Mouse (Mus musculus): ENCODE measurements around the gene Heatr5b. TPM values are rescaled to one million over a fixed set of nuclear protein-coding genes. Genes with fewer than 3 reads are reported as not detected.
"Not testable (repeated sequence)": the region's sequence is repeated elsewhere in the genome, so short reads cannot be mapped to it uniquely, and the experiment has no call there.

Heatr5b gene
- polyA plus RNA-seq, 1 experiment from 2014 or later = 21.9 TPM

DNA sequence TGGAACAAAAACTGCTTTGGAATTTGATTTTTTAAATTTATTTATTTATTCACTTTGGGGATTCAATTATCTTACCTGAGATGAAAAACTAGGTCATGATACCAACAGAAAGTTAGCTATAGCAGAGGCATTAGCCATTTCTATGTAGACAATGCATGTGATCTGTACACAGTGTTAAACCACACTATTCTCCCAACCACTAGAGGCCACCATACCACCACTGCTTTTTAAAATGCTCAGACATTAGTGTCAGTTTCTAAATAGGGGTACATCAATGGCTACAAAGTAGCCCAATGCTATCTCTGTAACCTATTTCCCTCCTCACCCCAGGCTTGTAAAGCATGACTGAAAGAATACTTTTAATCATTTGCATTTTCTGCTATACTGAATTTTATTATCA lies 26.1 kb downstream of the Heatr5b start:
- Histone ChIP-seq H3K9me3 (replicated peaks) (no peaks in the 10 kb centered on the region), H3K9ac (no peak overlapping the region), H3K4me3 (no peak overlapping the region), H3K27ac (no peak overlapping the region), H3K36me3 (peaks cover 35% of the 10 kb centered on the region), H3K4me1 (replicated peaks) (no peaks in the 10 kb centered on the region), H3K27me3 (no peaks in the 10 kb centered on the region), H3K4me2 (no peak overlapping the region)
- ATAC-seq (replicated peaks; ENCODE audit: insufficient number of reproducible peaks, insufficient read depth, low FRiP score, low read depth) = no peak; the same call in 1 of the 2 replicates

DNA sequence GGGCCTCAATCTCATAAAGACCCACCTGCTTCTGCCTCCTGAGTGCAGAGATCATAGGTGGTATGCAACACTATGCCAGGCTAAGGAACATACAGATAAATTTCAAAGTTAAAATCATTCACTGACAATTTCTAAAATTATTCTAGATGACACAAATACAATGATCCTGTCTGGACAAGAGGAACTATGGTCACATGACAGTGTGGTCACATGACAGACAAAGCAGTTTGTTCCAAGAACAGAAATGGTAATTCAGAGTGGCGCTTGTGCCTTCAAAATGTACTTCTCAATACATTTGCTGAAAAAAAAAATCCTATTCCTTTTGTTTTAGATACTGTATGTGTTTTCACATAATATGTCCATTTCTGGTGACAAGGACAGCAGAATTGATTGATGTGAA lies 37.9 kb downstream of the Heatr5b start:
- no peak for ATAC-seq (replicated peaks; ENCODE audit: insufficient number of reproducible peaks, insufficient read depth, low FRiP score, low read depth)
- no peak overlapping the region for H3K9ac ChIP-seq
- H3K9me3 ChIP-seq (replicated peaks) = no peaks in the 10 kb centered on the region
- no peak overlapping the region for H3K4me3 ChIP-seq
- H3K36me3 ChIP-seq = peaks cover 43% of the 10 kb centered on the region
- no peak overlapping the region for H3K4me2 ChIP-seq
- H3K4me1 ChIP-seq (replicated peaks) = peaks cover 9% of the 10 kb centered on the region
- WGBS = 98% methylated on average over 1 of the region's 1 CpGs
- no peak overlapping the region for H3K27ac ChIP-seq
- H3K27me3 ChIP-seq = no peaks in the 10 kb centered on the region

DNA sequence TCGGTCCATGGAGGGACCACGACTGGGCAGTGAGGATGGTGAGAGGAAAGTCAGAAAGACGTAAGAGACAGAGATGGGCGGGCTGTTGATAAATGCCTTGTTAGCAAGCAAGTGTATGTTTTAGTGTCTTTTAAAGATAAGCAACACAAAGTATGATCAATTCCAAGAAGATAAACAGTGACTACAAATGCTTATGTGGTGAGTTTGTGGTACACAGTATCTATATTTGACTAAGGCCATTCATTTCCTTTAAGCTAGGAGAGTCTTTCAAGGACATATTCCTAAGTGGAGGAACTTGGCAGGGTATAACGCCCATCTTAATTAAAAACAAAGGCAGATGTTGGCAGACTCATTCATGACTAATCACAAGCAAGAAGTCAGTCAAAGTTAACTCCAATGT lies 40.8 kb downstream of the Heatr5b start:
- Histone ChIP-seq H3K9ac (no peak overlapping the region), H3K27me3 (no peaks in the 10 kb centered on the region), H3K27ac (no peak overlapping the region), H3K4me1 (replicated peaks) (peaks cover 16% of the 10 kb centered on the region), H3K9me3 (replicated peaks) (no peaks in the 10 kb centered on the region), H3K4me2 (no peak overlapping the region), H3K36me3 (peaks cover 23% of the 10 kb centered on the region), H3K4me3 (no peak overlapping the region)
- WGBS = 73% methylated on average over 5 of the region's 5 CpGs
- no peak for ATAC-seq (replicated peaks; ENCODE audit: insufficient number of reproducible peaks, insufficient read depth, low FRiP score, low read depth)

DNA sequence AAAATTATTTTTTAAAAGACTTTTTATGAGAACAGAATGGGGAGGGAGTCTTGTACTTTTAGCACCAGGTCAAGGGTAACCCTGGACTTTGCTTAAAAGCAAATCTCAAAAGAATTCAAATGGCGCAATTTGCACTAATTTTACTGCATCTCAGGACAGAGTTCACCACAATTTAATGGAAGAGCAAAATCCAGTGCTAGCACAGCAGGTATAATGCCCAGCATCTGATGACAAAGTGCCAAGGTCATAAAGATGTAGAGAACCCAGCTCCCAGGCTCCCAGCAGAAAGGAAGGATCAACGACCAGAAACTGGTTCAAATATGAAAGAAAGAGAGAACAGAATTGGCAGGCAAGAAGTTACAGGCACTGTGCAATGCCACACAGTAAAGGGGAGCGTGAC lies 43.0 kb downstream of the Heatr5b start:
- peak overlapping the region; percentile 94 for H3K27ac ChIP-seq

DNA sequence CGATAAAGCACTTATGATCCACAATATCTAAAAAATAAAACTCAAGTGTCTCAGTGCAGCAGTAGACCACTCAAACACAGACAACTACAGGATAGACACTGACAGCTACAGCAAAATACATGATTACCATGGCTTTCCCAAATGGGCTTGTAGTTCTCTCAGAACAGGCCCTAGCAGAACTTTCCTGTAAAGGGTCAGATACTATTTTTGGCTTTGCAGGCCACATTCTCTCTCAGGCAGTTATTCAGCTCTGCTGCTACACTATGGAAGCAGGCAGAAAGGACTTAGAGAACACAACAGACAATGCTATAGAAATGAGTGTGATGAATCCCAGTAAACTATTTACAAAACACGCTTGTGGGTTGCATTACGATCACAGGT lies 43.5 kb downstream of the Heatr5b start:
- ATAC-seq (replicated peaks; ENCODE audit: insufficient number of reproducible peaks, insufficient read depth, low FRiP score, low read depth) = no peak; the same call in 1 of the 2 replicates
- peak overlapping the region; percentile 94 for H3K27ac ChIP-seq
- no peaks in the 10 kb centered on the region for H3K27me3 ChIP-seq
- H3K36me3 ChIP-seq = peaks cover 31% of the 10 kb centered on the region
- H3K9me3 ChIP-seq (replicated peaks) = no peaks in the 10 kb centered on the region
- H3K4me3 ChIP-seq = no peak overlapping the region
- 59% methylated on average over 3 of the region's 3 CpGs for WGBS
- H3K4me1 ChIP-seq (replicated peaks) = peaks cover 16% of the 10 kb centered on the region
- H3K4me2 ChIP-seq = 0 out of 2 replicates have a peak overlapping the region, but pooled peaks have one; percentile 9
- no peak overlapping the region for H3K9ac ChIP-seq

More for the DNA sequence above, 43.0 kb downstream of the Heatr5b start:
- Histone ChIP-seq H3K9ac (no peak overlapping the region), H3K4me2 (0 out of 2 replicates have a peak overlapping the region, but pooled peaks have one; percentile 9), H3K27me3 (no peaks in the 10 kb centered on the region), H3K4me3 (no peak overlapping the region), H3K36me3 (peaks cover 31% of the 10 kb centered on the region), H3K4me1 (replicated peaks) (peaks cover 16% of the 10 kb centered on the region), H3K9me3 (replicated peaks) (no peaks in the 10 kb centered on the region)
- ATAC-seq (replicated peaks; ENCODE audit: insufficient number of reproducible peaks, insufficient read depth, low FRiP score, low read depth) = no peak
- WGBS = 68% methylated on average over 3 of the region's 3 CpGs

DNA sequence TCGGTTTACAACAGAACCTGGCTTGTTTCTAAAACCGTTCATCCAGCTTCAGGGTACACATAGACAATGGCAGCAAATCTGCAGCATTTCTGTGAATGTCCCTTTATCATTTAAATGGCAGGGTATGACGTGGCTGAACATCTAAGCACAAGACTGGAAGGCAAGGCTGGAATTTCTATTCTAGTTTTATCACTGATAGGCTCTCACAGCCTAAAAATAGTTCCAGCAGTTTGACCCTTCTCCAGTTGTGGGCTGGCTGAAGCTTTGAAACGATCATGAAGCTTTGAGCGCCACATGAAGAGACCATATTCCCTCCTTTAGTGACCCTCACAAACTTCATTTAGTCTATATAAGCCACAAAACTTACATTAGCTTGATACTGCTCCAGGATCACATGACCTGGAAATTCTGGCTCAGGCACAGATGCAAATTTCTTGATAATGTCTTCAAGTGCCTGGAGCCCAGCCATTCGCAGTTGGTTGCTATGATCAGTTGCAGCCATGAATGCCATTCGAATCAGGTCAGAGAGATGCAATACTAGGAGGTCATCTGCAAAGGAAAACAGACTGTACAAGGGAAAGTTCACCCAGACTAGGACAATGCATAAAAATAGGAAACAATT lies 44.0 kb downstream of the Heatr5b start:
- H3K4me1 ChIP-seq (replicated peaks) = peaks cover 16% of the 10 kb centered on the region
- no peaks in the 10 kb centered on the region for H3K9me3 ChIP-seq (replicated peaks)
- H3K9ac ChIP-seq = no peak overlapping the region
- peak; percentile 93 for ATAC-seq (replicated peaks; ENCODE audit: insufficient number of reproducible peaks, insufficient read depth, low FRiP score, low read depth)
- 32% methylated on average over 7 of the region's 7 CpGs for WGBS
- H3K27me3 ChIP-seq = no peaks in the 10 kb centered on the region
- peak overlapping the region; percentile 94 for H3K27ac ChIP-seq
- peaks cover 28% of the 10 kb centered on the region for H3K36me3 ChIP-seq
- H3K4me2 ChIP-seq = no peak overlapping the region
- no peak overlapping the region for H3K4me3 ChIP-seq

DNA sequence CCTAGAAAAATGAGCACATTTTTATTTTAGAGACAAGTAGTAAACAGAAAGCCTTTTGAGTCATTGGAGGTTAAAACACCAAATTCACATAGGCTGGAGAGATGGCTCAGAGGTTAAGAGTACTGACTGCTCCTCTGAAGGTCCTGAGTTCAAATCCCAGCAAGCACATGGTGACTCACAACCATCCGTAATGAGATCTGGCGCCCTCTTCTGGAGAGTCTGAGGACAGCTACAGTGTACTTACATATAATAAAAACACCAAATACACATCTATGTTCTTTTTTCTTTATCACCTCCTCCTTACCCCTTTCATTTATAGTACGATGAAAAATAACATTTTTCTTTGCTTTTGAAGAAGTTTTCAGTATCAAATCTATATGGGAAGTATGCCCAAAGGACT lies 46.9 kb downstream of the Heatr5b start:
- H3K36me3 ChIP-seq = peaks cover 16% of the 10 kb centered on the region
- not testable (repeated sequence) for H3K9ac ChIP-seq; H3K27ac ChIP-seq; H3K9me3 ChIP-seq (replicated peaks); ATAC-seq (replicated peaks; ENCODE audit: insufficient number of reproducible peaks, insufficient read depth, low FRiP score, low read depth); H3K4me2 ChIP-seq; H3K27me3 ChIP-seq; H3K4me3 ChIP-seq
- 75% methylated on average over 3 of the region's 3 CpGs for WGBS
- H3K4me1 ChIP-seq (replicated peaks) = peaks cover 13% of the 10 kb centered on the region

DNA sequence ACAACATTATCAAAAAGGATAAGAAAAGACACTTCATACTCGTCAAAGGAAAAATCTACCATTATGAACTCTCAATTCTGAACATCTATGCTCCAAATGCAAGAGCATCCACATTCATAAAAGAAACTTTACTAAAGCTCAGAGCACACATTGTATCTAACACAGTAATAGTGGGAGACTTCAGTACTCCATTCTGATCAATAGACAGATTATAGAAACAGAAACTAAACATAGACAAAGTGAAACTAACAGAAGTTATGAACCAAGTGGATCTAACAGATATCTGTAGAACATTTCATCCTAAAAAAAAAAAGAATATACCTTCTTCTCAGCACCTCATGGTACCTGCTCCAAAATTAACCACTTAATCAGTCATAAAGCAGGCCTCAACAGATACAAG lies 56.4 kb downstream of the Heatr5b start:
- peaks cover 16% of the 10 kb centered on the region; the same call in 1 of the 2 replicates for H3K36me3 ChIP-seq
- 88% methylated on average over 1 of the region's 1 CpGs for WGBS

DNA sequence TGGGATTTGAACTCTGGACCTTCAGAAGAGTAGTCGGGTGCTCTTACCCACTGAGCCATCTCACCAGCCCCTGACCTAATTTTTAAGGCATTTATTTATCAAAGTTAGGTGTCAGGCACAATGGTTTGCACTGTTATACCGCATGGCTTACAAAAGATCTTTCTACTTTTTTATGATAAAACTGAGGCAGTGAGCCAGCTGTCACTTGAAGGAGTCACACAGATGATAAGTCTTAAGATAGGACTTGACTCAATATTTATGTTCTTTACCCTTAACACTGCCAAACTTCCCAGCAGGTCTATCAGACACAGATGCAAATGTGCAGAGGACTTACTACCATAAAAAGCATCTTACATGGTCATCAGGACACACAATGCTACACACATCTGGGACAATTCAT lies 62.8 kb downstream of the Heatr5b start:
- WGBS = 60% methylated on average over 2 of the region's 2 CpGs
- H3K9ac ChIP-seq = no peak overlapping the region
- ATAC-seq (replicated peaks; ENCODE audit: insufficient number of reproducible peaks, insufficient read depth, low FRiP score, low read depth) = no peak
- H3K9me3 ChIP-seq (replicated peaks) = no peaks in the 10 kb centered on the region
- no peaks in the 10 kb centered on the region for H3K27me3 ChIP-seq
- H3K36me3 ChIP-seq = peaks cover 10% of the 10 kb centered on the region; the same call in 1 of the 2 replicates
- H3K27ac ChIP-seq = 0 out of 2 replicates have a peak overlapping the region, but pooled peaks have one; percentile 87
- no peak overlapping the region for H3K4me2 ChIP-seq
- no peak overlapping the region for H3K4me3 ChIP-seq
- peaks cover 38% of the 10 kb centered on the region for H3K4me1 ChIP-seq (replicated peaks)

More for the DNA sequence above, 56.4 kb downstream of the Heatr5b start:
- Histone ChIP-seq H3K4me3 (no peak overlapping the region), H3K4me2 (no peak overlapping the region), H3K4me1 (replicated peaks) (no peaks in the 10 kb centered on the region), H3K9me3 (replicated peaks) (no peaks in the 10 kb centered on the region), H3K9ac (no peak overlapping the region), H3K27ac (no peak overlapping the region), H3K27me3 (no peaks in the 10 kb centered on the region)
- ATAC-seq (replicated peaks; ENCODE audit: insufficient number of reproducible peaks, insufficient read depth, low FRiP score, low read depth) = no peak

DNA sequence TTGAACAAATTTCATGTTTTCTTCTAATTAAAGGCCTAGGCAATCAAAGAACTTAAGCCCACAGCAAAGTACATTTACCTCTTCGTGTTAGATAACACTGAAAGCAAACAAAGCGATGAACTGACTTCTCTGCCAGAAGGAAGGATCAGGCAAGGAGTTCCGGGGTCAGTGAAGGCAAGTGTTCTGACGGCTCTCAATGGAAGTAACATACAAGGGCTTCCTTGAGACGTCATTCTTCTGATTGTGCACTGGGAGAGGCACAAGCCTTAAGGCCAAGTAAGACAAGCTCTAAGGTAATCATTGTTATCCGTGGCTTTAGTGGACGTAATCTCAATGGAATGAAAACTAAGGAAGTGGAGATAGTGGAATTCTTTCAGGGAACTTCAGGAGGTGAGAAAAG lies 64.2 kb downstream of the Heatr5b start:
- no peaks in the 10 kb centered on the region for H3K27me3 ChIP-seq
- H3K4me2 ChIP-seq = no peak overlapping the region
- no peak for ATAC-seq (replicated peaks; ENCODE audit: insufficient number of reproducible peaks, insufficient read depth, low FRiP score, low read depth)
- peaks cover 43% of the 10 kb centered on the region for H3K4me1 ChIP-seq (replicated peaks)
- WGBS = 33% methylated on average over 7 of the region's 7 CpGs
- H3K36me3 ChIP-seq = peaks cover 12% of the 10 kb centered on the region; the same call in 1 of the 2 replicates
- H3K9me3 ChIP-seq (replicated peaks) = no peaks in the 10 kb centered on the region
- H3K9ac ChIP-seq = no peak overlapping the region
- peak overlapping the region; percentile 87 for H3K27ac ChIP-seq
- no peak overlapping the region for H3K4me3 ChIP-seq

DNA sequence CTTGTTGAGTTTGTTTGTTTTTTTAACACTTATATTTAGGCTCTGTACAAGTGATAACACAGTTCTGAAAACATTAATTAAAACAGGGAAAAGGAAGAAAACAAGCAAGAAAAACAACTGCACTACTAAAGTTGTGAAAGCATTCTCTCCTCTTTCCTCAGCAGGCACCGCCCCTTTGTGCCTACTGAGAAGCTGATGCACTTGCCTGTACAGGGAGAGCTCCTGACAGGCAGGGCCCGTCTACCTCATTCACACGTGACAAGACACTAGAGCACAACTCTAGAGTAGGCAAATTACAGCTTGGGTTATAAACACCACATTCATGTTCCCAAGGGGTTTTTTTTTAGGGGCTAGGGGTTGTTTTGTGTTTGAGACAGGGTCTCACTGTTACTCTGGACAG lies 65.8 kb downstream of the Heatr5b start:
- Histone ChIP-seq H3K9me3 (replicated peaks) (no peaks in the 10 kb centered on the region), H3K4me1 (replicated peaks) (peaks cover 44% of the 10 kb centered on the region), H3K27ac (peak overlapping the region; percentile 87), H3K9ac (no peak overlapping the region), H3K27me3 (no peaks in the 10 kb centered on the region), H3K36me3 (peaks cover 22% of the 10 kb centered on the region), H3K4me2 (no peak overlapping the region), H3K4me3 (no peak overlapping the region)
- peak; percentile 86 for ATAC-seq (replicated peaks; ENCODE audit: insufficient number of reproducible peaks, insufficient read depth, low FRiP score, low read depth)
- 30% methylated on average over 3 of the region's 3 CpGs for WGBS

DNA sequence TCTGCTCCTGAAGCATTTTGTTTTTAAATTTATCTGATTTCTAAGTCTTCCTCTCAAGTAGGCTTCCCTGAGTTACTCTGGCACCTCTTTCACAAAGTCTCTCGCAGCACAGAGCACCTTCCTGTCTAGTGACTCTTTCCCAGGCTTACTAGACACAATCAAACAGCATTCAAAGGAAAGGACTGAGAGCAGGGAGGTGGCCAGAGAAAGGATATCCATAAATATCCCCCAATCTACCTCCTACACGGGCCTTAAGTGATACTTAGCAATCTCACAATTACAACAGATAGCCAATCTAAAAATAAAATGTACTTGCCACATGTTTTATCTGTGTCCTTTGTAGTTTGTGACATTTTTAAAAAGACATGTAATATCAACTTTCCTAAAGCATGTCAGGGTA lies 66.2 kb downstream of the Heatr5b start:
- Histone ChIP-seq H3K4me2 (peak overlapping the region; percentile 29; the same call in 1 of the 2 replicates), H3K4me3 (no peak overlapping the region), H3K36me3 (peaks cover 26% of the 10 kb centered on the region), H3K9ac (no peak overlapping the region), H3K27ac (peak overlapping the region; percentile 87), H3K4me1 (replicated peaks) (peaks cover 47% of the 10 kb centered on the region), H3K9me3 (replicated peaks) (no peaks in the 10 kb centered on the region), H3K27me3 (no peaks in the 10 kb centered on the region)
- 21% methylated on average over 2 of the region's 2 CpGs for WGBS
- peak; percentile 74 for ATAC-seq (replicated peaks; ENCODE audit: insufficient number of reproducible peaks, insufficient read depth, low FRiP score, low read depth)
